Mouse (Mus musculus): ENCODE measurements around the gene Spint3.

The Spint3 gene

GRCm38 (mm10) chr2:164549963-164550894, 23.0 kb downstream of the Spint3 start:
- DNase-seq (ENCODE audit: low spot score) = no peak

GRCm38 (mm10) chr2:164549338-164549737, 23.9 kb downstream of the Spint3 start:
- DNase-seq (ENCODE audit: low spot score) = no peak

GRCm38 (mm10) chr2:164544454-164545097, 28.7 kb downstream of the Spint3 start:
- DNase-seq (ENCODE audit: low spot score) = no peak

GRCm38 (mm10) chr2:164543745-164544144, 29.5 kb downstream of the Spint3 start:
- DNase-seq (ENCODE audit: low spot score) = no peak

GRCm38 (mm10) chr2:164542598-164542997, 30.7 kb downstream of the Spint3 start:
- no peak for DNase-seq (ENCODE audit: low spot score)

- DNase-seq (ENCODE audit: low spot score) = no peak
Observed at GRCm38 (mm10) chr2:164542132-164542531, 31.1 kb downstream of the Spint3 start.

- no peak for DNase-seq (ENCODE audit: low spot score)
Observed at GRCm38 (mm10) chr2:164540652-164541427, 32.4 kb downstream of the Spint3 start.

GRCm38 (mm10) chr2:164537003-164537402, 36.3 kb downstream of the Spint3 start:
- DNase-seq (ENCODE audit: low spot score) = no peak

GRCm38 (mm10) chr2:164534315-164534714, 38.9 kb downstream of the Spint3 start:
- DNase-seq (ENCODE audit: low spot score) = no peak

GRCm38 (mm10) chr2:164531169-164531568, 42.1 kb downstream of the Spint3 start:
- peak; percentile 53 for DNase-seq (ENCODE audit: low spot score)

- no peak for DNase-seq (ENCODE audit: low spot score)
Observed at GRCm38 (mm10) chr2:164528557-164528956, 44.7 kb downstream of the Spint3 start.

GRCm38 (mm10) chr2:164523301-164523773, 49.9 kb downstream of the Spint3 start:
- no peak for DNase-seq (ENCODE audit: low spot score)

GRCm38 (mm10) chr2:164522280-164522679, 51.0 kb downstream of the Spint3 start:
- no peak for DNase-seq (ENCODE audit: low spot score)

- DNase-seq (ENCODE audit: low spot score) = peak; percentile 33
Observed at GRCm38 (mm10) chr2:164521841-164522240, 51.4 kb downstream of the Spint3 start.

- no peak for DNase-seq (ENCODE audit: low spot score)
Observed at GRCm38 (mm10) chr2:164520782-164521181, 52.5 kb downstream of the Spint3 start.
